Mouse (Mus musculus) stomach, postnatal 0 days (tissue): ENCODE measurements around the gene Pced1b.

Experiments
- CTCF ChIP-seq: IDR thresholded peaks from 2 replicates; pipeline ENCODE4 v1.5.1; 2016; ENCODE audit warnings: antibody characterized with exemption, low read depth, mild to moderate bottlenecking, moderate library complexity
- EP300 ChIP-seq: optimal IDR thresholded peaks from 2 replicates; pipeline ENCODE3; 2016; ENCODE audit warnings: antibody characterized with exemption

DNA sequence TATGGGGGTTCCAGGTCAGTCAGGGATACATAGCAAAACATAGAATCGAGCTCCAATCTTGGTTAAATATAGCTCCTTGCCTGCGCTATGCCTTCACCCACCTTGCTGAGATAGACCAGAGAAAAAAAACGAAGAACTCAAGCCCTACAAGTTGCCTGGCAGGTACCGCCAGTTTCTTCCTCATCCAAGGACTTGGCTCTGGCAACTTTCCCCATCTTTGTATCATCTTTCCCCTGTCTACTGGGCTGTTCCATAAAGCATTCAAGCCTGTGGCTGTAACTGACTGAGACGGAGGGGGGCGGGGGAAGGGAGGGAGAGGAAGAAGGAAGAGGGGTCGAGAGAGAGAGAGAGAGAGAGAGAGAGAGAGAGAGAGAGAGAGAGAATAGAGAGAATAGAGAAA is 121.7 kb downstream of the Pced1b start:
- TF ChIP-seq CTCF: no peak
- no peak for TF ChIP-seq EP300
